In genomic region chr12:32378528-32379295, GRCm38 (mm10) we compare ENCODE assay signal across 8 mouse cellular contexts. TPM values are rescaled to one million over a fixed set of nuclear protein-coding genes. Genes with fewer than 3 reads are reported as not detected.
DNase-seq lines count a peak whose midpoint lies in the region; ATAC-seq and TF ChIP-seq lines count a peak whose summit lies in the region.

TSS of gene Ccdc71l (plus strand) at chr12:32378704.

- H3K36me3 ChIP-seq in kidney, embryonic 15.5 days = no peaks in the 10 kb centered on the region

- H3K4me2 ChIP-seq in kidney, embryonic 15.5 days = peak within 1 kb of the TSS; percentile 80

- peak within 1 kb of the TSS; percentile 97 for H3K4me3 ChIP-seq in bone marrow macrophage, adult 2 months (ENCODE audit: insufficient read depth, low read length)
- H3K4me3 ChIP-seq in embryonic fibroblast, embryonic 13.5 days (ENCODE audit: insufficient read depth, low read length) = peak within 1 kb of the TSS; percentile 76
- H3K4me3 ChIP-seq in kidney, embryonic 15.5 days (replicated peaks) = peak within 1 kb of the TSS; percentile 84

- peak within 1 kb of the TSS; percentile 94 for H3K27ac ChIP-seq in bone marrow macrophage, adult 2 months (ENCODE audit: insufficient read depth, low read depth, low read length)
- H3K27ac ChIP-seq in embryonic fibroblast, embryonic 13.5 days (ENCODE audit: insufficient read depth, low read length) = peak within 1 kb of the TSS; percentile 51
- peak within 1 kb of the TSS; percentile 96 for H3K27ac ChIP-seq in kidney, embryonic 15.5 days

- ATAC-seq in kidney, embryonic 15.5 days (replicated peaks; ENCODE audit: low FRiP score) = peak; percentile 91
- ATAC-seq in monocyte, adult 5-6 weeks (replicated peaks; ENCODE audit: insufficient number of reproducible peaks, low FRiP score, low TSS enrichment, poor library complexity, severe bottlenecking) = peak; percentile 76

- H3K9ac ChIP-seq in kidney, embryonic 15.5 days = peak within 1 kb of the TSS; percentile 86

- DNase-seq in 416B (ENCODE audit: low read depth) = peak; percentile 87
- DNase-seq in heart, adult 9 months (ENCODE audit: low spot score in 2 of 2) = peak; percentile 79 to 80
- DNase-seq in liver = peak; percentile 95
- DNase-seq in spleen, postnatal 4 days (ENCODE audit: low spot score in 2 of 2) = peak; percentile 90 to 92

- H3K9me3 ChIP-seq in kidney, embryonic 15.5 days (replicated peaks) = no peaks in the 10 kb centered on the region

- TF ChIP-seq CTCF in bone marrow macrophage, adult 2 months (IDR thresholded peaks at IDR 0.05; ENCODE audit: low read depth, low read length) = no peak
- no peak for TF ChIP-seq CTCF in embryonic fibroblast, embryonic 13.5 days (IDR thresholded peaks at IDR 0.05; ENCODE audit: borderline replicate concordance, insufficient read depth, low read length)

- H3K4me1 ChIP-seq in bone marrow macrophage, adult 2 months (ENCODE audit: control insufficient read depth, insufficient read depth, low read length) = peaks cover 13% of the 10 kb centered on the region
- peaks cover 4% of the 10 kb centered on the region; the same call in 1 of the 2 replicates for H3K4me1 ChIP-seq in embryonic fibroblast, embryonic 13.5 days (ENCODE audit: control insufficient read depth, insufficient read depth, low read length)
- H3K4me1 ChIP-seq in kidney, embryonic 15.5 days = peaks cover 8% of the 10 kb centered on the region

- no peaks in the 10 kb centered on the region for H3K27me3 ChIP-seq in kidney, embryonic 15.5 days

- WGBS in kidney, embryonic 15.5 days = under 1% methylated on average over 76 of the region's 78 CpGs

- TF ChIP-seq POLR2A in bone marrow macrophage, adult 2 months (IDR thresholded peaks at IDR 0.05; ENCODE audit: borderline replicate concordance, low read depth, low read length) = 0 out of 2 replicates have a peak, but pooled peaks have one; percentile 39
- peak; percentile 14 for TF ChIP-seq POLR2A in embryonic fibroblast, embryonic 13.5 days (IDR thresholded peaks at IDR 0.05; ENCODE audit: low read depth, low read length)

RNA-seq across cellular contexts. Expression of gene Ccdc71l, which starts in this region (rescaled TPM):
- 24.0 and 24.5 TPM in 2 replicates for polyA plus RNA-seq in bone marrow macrophage, adult 2 months (2012; ENCODE audit: insufficient read depth, insufficient read length, missing spikeins)
- 8.6 and 8.9 TPM in 2 replicates for polyA plus RNA-seq in embryonic fibroblast, embryonic 13.5 days (2011; ENCODE audit: insufficient read length, low read depth, missing spikeins)
- 2.4 and 2.7 TPM in 2 replicates for polyA plus RNA-seq in kidney, embryonic 15.5 days (2015; fragmentation: Nextera tagmentation; extraction: Ambion mirVana)
- 29.5 to 32.1 TPM (median 30.3 TPM) in 3 replicates for total RNA-seq in monocyte, adult 5-6 weeks (2017)

Comparison
In these comparisons a context has a peak if more than half of its experiments do, and no peak if none do; other contexts are left out.
1. Peak in every context shown above with its lines: DNase-seq, ATAC-seq, H3K4me3 ChIP-seq and H3K27ac ChIP-seq.